Mouse (Mus musculus) liver, adult (tissue): ENCODE data around the gene Apopt1.

Experiments used
- GATA4 ChIP-seq: IDR thresholded peaks from 2 replicates; pipeline ENCODE4 v1.6.1; 2014; ENCODE audit warnings: mild to moderate bottlenecking, low read length; ENCODE audit not compliant: insufficient replicate concordance

Gene Apopt1

DNA sequence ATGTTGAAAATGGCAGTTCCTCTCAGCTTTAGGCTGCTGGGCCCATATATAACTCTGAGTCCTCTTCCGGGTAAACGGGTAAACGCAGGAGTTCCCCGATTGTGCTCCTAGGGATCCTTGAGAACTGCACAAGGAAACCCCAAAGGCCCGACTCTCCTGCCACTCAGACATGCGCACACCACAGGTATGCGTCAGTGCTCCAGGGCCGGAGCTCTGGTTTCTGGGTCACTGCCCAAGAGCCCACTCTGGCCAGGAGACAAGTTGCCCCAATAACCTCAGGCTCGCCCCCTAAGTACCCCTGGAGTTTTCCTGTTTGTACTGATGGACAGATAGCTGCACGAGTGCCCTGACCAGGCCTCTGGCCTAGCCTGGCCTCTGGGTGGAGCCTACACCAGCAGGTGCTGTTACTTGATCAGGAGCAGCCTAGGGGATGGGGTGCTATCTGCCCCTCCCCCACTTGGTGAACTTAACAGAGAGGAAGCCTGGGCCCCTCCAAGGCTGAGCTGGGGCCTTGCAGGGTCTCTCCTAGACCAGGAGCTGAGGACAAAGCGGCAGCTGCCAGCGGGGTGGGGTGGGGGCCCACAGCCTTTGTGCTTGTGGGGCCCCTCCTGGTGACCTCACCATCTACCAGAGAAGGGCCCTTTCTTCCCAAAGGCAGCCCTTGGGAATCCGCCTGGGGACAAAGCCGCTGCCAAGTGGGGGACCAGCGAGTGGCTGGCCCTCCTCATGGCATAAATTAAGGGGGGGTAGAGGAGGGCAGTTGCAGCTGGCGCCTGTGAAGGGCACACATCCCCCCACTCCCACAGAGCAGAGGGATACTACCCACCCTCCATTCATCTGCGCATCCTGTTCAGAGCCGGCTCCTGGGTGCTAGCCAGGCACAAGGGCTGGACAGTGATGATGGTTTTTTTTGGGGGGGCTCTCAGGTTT is 19.5 kb upstream of the Apopt1 start:
- TF ChIP-seq GATA4 = no peak

DNA sequence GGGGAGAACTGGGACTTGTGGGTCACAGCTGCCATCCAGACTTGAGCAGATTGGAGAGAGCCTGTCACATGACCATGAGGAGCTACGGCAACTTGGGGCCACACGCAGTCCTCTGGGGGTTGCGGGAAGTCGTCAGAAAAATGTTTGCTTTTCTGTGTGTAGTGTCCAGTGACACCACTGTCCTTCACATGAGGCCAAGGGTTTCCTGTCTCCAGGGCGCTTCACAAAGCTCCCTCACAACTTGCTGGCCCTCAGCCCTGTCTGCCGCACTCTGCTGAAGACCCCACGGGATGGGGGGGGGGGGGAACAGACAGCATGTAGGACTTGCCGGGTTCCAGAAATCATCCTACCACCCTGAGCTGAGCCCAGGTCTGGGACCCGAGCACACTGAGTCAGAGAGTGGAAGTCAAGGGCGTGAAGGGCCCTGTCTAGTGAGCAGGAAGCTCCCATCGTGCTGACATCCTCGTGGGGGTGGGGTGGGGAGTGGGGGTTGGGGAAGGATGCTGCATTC is 18.7 kb upstream of the Apopt1 start:
- no peak for TF ChIP-seq GATA4

DNA sequence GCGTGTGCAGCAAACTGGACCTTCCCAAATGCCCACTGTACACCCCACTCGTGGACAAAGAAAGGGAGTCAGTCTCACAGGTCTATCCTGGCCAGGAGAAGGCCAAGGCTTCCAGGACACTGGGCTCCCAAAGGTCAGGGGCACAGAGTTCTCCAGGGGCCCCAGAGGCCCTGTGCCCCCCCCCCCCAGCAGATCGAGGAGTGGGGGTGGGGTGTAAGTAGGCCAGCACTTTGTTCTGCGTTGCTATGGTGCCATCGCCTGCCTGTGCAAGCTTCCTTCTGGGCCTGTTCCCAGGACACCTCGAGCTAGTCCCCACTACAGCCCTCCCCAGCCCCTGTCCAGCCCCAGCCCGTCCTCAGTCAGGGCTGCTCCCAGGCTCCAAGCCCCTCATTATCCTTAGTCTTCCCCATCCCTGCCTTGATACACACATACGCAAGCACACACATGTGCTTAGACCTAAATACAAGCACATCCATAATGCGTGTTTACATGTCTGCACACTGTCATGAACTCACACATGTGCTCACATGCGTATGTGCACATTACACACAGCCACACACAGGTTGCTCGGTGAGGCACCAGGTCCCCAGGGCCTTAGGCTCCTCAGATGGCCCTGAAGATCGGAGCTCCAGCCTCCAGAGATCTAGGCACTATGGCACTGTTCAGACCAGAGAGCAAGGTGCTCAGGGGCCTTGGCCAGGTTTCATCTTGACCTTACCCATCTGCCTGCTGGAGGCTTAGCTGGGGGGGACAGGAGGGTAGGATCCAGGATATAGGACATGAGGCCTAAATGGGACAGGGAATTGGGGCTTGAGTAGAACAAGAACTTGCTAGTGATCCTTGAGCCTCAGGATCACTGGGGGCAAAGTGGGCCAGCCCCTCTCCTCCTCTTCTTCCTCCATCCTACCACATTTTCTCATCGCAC is 17.9 kb upstream of the Apopt1 start:
- no peak for TF ChIP-seq GATA4

DNA sequence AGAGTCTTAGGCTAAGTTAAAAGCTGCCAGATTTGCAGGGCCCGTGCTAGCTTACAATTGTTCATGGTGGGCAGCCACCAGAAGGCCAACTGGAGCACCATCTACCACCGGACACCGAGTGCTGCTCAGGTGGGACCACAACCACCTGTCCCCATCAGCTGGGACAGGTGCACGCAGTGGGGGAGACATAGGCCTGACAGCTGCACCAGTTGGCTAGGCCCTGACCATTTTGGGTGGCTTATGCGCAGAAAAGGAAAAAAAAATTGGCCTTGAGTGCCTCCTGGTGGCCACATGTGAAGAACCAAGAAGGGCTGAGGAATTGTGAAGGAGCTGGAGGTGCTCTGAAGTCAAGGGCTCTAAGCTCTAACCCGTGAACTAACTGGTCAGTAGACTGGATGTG is 16.8 kb upstream of the Apopt1 start:
- no peak for TF ChIP-seq GATA4

DNA sequence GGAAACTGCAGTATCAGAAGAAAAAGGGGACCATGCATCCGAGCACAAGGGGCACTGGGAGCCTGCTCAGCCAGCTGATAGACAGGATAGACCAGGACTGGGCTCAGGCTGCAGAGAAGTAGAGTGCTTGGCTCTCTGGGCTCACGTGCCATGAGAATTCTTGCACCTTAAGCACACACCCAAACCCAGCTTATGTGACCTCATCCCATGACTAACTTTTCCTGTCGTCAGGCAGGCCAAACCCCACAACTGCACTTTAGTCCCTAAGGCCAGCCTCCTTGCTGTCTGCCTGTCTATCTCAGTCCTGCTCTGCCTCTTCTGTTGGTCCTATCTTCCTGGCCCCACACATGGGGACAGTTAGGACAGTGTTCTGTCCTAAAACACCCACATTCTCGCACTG is 15.4 kb upstream of the Apopt1 start:
- no peak for TF ChIP-seq GATA4

DNA sequence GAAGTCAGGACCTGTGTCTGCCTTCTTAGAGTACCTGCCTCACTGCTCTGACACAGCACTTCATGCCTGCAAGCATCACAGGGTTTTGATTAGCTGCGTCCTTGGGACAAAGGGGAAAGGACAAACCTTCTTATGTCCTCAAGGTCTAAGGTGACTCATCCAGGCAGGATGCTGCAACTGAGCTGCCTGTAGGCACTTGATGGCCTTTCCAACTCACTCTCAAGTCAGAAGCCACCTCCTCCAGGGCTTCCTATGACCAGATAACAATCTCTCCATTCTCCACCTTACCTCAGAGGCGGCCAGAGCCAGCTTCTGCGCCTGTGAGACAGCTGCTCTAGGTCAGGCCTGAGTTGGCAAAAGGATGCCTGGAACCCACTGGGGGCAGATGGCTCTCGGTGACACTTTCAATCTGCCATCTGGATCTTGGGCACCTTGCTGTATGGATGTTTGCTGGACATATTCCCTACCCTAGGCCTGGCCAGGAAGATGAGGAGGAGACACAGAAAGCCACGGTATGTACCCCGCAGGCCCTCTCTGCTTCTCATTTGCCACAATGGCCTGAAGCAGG is 14.6 kb upstream of the Apopt1 start:
- no peak for TF ChIP-seq GATA4

DNA sequence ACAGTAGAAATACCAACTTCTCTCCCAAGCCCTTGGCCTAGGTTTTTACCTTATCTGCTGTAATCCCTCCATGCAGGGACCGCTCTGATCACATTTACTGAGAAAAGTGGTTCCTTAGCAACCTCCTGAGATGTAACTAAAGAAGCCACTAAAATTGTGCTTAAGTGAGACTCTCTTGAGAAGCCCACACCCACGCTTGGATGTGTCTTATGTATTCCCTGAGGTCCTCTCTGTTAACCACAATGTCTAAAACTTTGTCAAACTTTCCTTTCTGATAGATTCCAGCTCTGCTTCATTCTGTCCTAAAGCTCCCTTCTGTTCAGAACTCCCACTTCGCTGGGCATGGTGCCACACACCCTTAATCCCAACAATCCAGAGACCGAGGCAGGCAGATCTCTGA is 13.5 kb upstream of the Apopt1 start:
- no peak for TF ChIP-seq GATA4

DNA sequence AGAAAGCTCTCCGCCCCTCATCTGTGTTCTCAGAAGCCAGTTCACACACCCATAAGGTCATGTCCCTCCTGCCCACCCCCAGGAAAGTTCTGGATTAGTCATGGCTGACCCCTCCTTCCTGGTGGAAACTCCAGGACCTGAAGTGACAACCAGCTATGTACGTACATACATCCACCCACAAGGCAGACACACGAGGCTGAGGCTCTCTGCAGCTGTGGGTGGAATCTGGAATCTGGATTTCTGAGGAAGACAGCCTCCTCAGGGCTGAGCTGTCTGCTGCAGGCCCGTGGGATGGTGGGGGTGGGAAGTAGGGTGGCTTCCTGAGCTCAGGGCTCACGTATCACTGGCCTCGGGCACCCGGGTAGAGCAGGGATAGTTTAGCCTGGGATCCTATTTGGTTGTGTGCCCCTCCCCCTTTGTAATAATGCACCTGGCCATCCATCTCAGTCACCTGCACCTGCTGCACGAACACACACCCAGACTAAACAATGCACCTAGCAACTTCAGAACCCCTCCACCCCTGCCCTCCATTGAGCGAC is 12.1 kb upstream of the Apopt1 start:
- no peak for TF ChIP-seq GATA4

DNA sequence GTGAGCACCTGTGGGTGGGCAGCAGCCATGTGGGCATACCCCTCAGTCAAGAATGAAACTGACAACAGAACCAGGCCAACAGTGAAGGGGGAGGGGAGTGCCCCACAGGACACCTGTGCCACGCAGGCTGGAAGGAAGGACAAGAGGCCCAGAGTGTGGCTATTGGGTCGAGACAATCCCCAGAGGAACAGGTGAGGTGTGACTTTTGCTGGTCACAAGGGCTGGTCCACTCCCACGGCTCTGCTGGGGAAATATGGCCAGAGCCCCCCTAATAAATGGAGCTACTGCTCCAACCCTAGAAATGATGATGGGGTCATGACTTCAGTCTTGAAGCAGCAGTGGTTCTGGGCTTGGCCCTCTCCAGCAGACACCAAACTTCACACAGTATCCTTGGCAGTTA is 9.8 kb upstream of the Apopt1 start:
- TF ChIP-seq GATA4 = no peak

DNA sequence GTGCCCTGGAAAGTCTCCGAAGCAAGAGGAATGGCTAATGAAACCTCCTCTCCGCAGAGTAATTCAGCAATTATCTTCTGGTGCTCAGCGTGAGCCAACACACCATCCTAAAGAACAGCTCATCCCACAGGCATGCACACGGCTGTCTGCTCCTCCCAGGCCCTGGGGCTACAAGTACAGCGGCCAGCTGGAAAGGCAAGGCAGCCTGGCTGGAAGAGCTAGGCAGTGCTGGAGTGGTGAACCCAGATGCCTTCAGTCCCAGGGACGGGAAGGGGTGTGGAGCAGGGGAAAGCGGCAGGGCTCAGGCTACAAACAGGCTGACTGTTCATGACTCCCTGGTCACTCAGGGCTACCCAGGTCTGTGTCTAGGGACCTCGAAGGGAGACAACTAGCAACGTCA is 8.5 kb upstream of the Apopt1 start:
- no peak for TF ChIP-seq GATA4

DNA sequence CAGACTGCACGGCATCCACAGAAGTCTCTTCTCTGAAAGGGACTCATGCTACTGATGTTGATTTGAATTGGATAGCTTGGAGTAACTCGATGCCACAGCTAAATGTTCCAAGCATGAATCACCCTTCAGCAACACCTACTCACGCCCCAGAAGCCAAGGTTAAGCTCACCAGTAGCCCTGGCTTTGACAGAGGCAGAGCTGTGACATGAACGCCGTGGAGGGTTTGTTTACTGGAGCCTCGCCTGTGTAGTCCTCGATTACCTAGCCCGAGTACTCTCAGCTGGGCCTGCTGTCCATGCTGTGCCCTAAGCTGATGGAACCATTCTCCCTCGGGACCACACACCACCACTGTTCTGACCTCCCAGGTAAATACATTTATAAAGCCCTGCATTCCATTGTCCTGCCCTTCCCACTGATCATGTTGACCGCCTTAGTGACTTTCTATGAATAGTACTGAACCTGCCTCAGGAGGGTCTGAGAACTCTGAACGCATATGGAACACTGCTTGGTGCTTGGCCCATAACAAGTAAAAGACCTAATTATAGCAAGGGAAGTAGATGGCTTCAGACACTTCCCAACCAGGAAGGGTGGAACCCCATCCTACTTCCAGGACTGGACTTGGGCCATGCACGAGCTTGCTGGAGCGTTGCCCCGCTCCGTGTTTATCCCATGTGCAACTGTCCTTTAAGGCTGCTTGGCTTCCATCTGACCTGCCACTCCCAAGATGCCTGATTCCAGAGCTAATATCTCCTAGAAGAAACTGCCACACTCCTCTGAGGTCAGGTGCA is 7.7 kb upstream of the Apopt1 start:
- no peak for TF ChIP-seq GATA4

DNA sequence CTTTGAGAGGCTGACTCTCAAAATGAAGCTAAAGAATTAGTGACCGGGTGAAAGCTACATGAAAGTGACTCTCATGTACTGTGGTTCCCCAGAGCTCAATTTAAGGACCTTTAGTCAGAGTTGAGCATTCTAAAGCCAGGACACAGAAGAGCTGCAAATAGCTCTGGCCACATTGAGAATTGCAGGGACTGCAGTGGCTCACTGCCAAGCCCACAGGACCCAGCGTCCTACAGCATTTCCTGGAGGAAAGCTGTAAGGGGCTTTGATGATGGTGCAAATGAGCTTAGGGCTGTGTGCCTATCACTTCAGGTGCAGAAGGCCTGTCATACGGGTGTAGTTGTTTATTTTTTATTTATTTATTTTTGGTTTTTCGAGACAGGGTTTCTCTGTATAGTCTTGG is 4.9 kb upstream of the Apopt1 start:
- no peak for TF ChIP-seq GATA4

DNA sequence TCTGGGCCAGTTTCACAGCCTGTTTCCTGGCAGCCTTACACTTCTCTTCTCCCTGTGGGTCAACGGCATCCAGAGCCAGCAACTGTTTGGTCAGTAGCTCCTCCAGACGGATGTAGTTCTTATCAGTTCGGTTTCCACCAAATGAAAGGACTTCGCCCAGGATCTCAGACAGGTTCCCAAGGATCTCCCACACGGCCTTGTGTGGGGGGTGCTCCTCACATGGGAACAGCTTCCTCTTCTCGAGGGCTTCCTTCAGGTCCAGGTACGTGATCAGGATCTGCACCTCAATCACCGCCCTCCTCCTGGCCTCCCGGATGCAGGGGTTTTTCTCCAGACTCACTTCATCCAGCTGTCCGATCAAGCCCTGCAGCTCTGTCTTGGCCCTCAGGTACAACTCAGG is 3.0 kb upstream of the Apopt1 start:
- no peak for TF ChIP-seq GATA4

DNA sequence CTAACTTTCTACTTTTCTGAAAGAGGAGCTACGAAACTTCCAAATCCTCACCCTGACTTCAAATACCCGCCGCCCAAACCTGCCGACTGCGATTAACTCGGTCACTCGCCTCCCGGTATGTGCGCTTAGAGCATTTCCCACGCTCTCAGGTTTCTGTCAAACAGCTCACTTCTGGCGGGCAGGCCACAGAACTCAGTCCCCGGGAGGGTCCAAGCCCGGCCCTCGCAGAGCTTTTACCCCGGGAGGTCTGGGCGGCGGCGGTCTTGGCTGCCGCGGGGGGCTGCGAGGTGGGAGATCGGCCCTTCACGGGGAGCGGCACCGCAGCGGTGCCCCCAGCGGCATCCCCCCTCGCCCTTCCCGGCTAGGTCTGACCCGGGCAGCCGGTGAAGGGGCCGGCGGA is 585 bp upstream of the Apopt1 start:
- TF ChIP-seq GATA4 = no peak
